15 mouse cellular contexts compared by ENCODE assay signal in genomic region chr12:109514292-109514818, GRCm38 (mm10).
"Had no signal": no experiment of that assay in that cellular context is flagged by ENCODE, and none has a peak within 500 bp of the region (broad histone marks: within the 10 kb centered on the region; RNA-seq: fewer than 3 reads in every experiment).

No protein-coding gene starts in this region.

- ATAC-seq: liver, embryonic 12.5 days; midbrain, embryonic 16.5 days had no signal

- H3K9me3 ChIP-seq: liver, embryonic 12.5 days; neural tube, embryonic 13.5 days had no signal

- H3K4me3 ChIP-seq: left cerebral cortex, adult 2 months; liver, embryonic 12.5 days; neural tube, embryonic 13.5 days had no signal

- H3K36me3 ChIP-seq: liver, embryonic 12.5 days; neural tube, embryonic 13.5 days had no signal

- DNase-seq: kidney, adult 2 months; kidney, postnatal 25 days; lung, embryonic 14.5 days; lung, postnatal 10 days; lung, postnatal 4 days; retina, postnatal 1 day; right cerebral cortex, postnatal 4 days; spleen, adult 18-20 months; thymus, adult 2 months; thymus, postnatal 36 days had no signal

- H3K27me3 ChIP-seq: liver, embryonic 12.5 days; neural tube, embryonic 13.5 days had no signal

- H3K27ac ChIP-seq: left cerebral cortex, adult 2 months; liver, embryonic 12.5 days; neural tube, embryonic 13.5 days had no signal

- H3K9ac ChIP-seq: liver, embryonic 12.5 days; lung, embryonic 14.5 days; neural tube, embryonic 13.5 days had no signal

- H3K4me2 ChIP-seq: liver, embryonic 12.5 days; lung, embryonic 14.5 days; midbrain, embryonic 11.5 days; neural tube, embryonic 13.5 days had no signal
